Mouse (Mus musculus): ENCODE measurements around the gene Ooep.

Gene Ooep

DNA sequence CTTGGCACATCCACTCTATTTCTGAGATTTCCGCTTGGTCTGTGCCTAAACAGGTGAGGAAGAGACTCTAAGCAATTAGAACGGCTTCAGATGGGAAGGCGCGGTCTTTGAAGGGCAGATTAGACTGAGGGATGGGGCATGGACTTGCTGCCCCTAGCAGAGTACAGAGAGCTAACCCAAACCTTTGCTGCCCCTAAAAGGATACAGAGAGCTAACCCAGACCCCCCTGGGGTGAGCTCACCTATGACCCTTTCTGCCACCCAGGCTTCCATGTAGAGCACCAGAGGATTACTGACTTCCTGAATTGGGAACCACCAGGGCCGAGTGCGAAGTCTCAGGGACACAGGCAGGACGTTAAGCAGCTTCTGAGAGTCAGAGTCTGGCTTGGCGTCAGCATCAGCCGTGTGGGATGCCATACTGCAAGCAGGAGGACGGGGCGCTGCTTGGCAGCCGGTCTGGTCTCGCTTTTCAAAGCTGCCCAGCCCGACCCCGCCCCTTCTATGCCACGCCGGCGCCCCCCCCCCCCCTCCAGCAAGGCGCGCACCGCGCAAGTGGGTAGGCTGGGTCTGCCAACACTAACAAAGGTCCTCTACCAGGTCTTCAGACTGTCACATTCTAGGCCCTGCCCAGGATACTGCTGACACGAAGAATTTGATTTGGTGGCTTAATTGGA, at the start of gene Ooep:
Ooep (minus strand) TSS at position 613 of the 673 bp plus-strand sequence.
- DNase-seq (ENCODE audit: low spot score) = no peak

DNA sequence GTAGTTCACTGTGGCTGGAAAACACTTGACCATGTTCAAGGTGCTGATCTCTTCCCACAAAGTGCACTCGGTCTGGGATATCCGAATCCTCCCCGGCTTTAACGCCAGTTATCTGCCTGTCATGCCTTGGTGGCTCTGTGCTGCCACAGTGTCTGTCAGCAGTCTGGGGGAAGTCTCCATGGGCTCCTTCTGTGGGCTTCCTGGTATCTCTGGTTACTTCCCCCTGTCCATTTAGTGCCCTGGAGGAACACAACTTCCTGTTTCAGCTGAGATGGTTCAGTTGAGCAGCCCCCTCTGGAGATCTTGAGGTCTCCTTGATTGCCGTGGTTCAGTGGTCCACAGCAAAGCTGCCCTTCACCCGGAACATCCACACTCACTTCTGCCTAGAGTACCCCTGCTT, 49.7 kb upstream of the Ooep start:
- DNase-seq (ENCODE audit: low spot score) = no peak

DNA sequence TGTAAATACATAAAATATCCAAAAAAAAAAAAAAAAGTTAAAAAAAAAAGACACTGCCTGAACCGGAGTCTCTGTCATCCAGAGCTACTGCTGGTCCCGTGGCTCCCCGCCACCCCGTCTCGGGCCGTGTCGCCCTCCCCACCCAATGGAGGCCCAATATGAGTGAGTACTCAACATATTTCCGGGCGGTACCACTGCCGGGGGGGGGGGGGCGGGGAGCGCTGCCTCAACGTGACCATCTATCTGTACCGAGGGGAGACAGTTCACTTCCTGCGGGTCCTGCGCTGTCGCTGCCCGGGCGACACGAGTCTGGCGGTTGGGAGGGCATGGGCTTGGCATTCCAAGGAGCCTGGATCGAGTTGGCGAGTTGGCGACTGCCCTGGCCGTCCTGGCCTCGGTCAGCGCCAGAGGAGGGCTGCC, 48.8 kb upstream of the Ooep start:
- no peak for DNase-seq (ENCODE audit: low spot score)

DNA sequence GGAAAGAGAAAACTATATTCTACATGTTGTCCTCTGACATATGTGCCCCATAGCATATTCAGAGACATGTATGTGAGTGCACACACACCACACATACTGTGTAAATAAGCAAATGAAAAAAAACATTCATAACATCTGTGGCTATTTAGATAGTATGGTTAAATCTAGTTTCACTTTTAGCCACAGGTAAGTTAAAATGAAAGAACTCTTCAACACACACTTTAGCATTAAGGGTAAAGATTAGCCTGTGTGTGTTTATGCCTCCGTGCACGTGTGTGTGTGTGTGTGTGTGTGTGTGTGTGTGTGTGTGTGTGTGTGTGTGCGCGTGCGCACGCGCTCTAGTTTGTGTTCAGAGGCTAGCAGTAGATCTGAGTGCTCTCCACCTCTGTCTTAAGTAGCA, 23.1 kb upstream of the Ooep start:
- DNase-seq (ENCODE audit: low spot score) = no peak

DNA sequence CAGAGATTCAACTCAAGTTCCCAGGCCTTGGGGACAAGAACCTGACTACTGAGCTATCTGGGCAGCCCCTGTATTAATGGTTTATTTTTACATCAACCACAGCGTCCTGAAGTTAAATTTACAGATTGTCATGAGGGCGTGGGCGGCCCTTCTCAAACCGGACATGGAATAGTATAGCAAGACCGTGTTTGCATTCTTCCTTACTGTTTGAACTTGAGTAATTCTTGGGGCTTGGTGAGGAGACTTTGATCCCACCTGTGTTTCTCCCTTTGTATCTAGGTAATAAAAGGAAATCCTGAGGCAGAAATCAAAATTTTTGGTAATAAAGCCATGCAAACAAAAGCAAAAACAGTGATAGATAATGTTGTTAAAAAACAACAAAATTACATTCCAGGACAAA, 22.0 kb upstream of the Ooep start:
- no peak for DNase-seq (ENCODE audit: low spot score)

DNA sequence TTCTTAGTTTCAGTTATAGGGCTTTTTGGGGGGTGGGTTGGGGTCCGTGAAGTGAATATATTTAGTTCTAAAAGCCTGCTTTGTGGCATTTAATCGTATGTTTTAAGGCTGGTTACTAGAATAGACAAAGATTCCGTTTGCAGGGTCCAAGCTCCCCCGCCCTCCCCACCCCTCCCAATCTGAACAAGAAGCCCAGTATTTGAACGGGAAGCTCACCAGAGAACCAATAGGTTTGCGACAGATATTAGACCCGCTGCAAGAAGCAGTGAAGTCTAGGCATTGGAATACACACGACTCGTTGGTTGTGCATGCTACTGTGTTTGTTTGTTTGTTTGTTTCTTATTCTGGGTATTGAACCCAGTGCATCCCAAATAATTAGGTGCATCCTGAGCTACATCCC, 18.0 kb upstream of the Ooep start:
- DNase-seq (ENCODE audit: low spot score) = no peak

DNA sequence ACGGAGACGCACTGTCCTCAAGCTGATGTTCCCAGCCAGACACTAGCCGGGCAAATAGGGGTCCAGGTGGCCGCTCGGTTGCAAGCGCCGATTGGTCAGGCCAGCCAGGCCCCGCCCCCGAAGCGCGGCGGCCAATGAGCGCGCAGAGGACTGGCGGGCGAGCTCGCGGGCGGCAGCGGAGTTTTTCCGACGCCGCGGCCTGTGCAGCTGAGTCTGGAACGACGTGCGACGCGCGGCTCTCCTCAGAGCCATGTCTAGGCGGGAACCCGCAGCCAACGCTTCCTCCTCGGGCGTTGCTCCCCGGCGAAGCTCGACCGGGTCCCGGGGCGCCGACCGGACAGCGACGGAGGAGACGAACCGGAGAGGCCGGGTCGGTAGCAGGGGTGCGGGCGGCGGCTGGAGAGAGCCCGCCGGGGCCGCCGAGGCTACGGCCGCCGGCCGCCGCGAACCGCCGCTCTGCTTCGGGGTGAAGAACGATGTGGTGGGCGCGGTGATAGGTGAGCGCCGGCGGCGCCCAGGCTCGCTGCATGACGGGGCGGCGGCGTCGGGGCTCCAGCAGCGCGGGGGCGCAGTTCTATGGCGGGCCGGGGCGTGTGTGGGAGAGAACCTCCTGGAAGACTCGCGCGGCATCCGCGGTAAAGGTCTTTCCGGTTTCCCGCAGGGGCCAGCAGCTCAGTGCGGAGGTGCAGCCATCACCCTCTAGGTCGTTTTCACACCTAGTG, 17.3 kb upstream of the Ooep start, which contains the start of gene Ddx43:
Ddx43 (plus strand) TSS at position 148 of the 722 bp plus-strand sequence.
- DNase-seq (ENCODE audit: low spot score) = peak; percentile 94

DNA sequence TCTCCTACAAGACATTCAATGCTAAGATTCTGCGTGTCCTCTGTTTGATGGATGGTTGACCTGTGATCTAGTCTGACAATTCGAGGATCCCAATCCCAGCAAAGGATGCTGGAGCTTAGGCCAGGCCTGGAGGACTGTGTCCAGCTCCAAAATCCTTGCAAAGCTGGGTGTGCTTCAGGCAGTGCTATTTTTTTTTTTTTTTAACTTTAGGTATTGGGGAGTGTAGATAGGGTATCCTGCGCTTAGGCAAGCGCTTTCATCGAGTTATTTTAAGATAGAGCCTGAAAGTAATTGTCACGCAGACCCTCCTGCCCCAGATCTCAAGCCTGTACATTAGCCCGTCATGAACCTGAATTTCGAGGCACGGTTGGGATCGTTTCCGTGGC, 16.7 kb upstream of the Ooep start:
- DNase-seq (ENCODE audit: low spot score) = no peak

DNA sequence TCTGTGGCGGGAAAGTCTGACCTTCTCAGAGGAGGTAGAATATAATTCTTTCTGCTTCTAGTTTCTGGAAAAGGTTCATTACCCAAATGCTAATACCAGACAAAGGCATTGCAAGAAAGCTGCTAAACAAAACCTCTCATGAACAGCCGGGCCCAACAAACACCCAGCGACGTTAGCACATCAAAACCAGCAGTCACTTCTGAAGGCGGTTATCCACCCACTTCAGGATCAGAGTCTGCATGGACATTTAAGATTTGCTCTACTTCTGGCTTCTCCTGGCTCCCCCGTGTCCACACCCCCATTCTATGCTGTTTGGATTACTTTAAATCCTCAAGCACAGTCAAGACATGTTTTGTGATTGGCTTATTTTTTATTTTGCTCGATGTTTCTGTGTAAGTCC, 16.1 kb upstream of the Ooep start:
- no peak for DNase-seq (ENCODE audit: low spot score)

DNA sequence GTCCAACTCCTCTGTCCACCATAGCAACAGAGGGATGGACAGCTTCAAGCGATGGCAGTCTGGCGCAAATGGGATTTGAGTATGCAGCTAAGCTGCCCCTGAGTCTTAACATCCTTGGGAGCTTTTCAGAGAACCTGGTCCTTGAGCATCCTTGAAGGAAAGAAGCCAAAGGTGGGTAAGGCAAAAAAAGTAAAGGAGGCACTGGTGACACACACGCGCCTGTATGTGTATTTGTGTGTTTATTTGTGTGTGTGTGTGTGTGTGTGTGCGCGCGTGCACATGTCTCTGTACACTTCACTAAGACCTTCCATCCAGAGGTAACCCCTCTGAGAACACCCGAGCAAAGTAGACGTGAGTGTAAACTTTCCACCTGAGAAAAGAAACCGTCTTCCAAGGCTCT, 15.2 kb upstream of the Ooep start:
- no peak for DNase-seq (ENCODE audit: low spot score)

DNA sequence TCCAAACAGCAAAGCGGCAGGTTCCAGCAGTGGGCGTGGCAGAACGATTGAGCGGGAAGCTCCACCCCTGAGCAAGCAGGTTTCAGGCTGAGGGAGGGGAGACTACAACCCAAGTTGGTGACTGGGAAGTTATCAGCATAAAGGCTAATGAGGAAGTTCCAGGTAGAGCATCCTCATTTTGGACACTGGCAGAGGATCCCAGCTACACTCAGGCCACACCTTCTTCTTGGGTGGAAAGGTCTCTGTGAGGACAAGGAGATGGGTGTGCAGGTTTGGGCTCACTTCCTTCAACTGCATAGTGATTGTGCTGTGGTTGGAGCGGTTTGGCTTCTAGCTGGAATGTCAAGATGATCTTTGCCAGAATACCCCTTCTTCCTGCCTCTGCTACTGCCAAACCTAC, 11.5 kb upstream of the Ooep start:
- DNase-seq (ENCODE audit: low spot score) = no peak

DNA sequence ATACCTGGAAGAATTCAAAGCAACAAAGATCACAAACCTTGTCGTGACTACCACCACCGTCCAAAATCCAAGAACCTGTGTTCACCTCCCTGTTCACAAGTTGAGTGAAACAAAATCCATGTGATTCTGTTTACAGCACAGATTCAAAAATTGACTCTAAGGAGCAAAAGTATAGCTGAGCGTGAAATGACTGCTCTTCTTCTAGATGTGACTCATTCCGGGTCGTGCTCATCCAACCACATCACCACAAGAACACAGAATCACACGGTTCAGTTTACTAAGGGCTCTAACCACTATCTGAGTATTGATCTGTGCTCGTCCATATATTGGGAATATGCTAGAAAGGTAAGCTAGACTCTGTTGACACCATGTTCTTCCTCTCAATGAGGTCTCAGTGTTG, 8.4 kb upstream of the Ooep start:
- DNase-seq (ENCODE audit: low spot score) = no peak

DNA sequence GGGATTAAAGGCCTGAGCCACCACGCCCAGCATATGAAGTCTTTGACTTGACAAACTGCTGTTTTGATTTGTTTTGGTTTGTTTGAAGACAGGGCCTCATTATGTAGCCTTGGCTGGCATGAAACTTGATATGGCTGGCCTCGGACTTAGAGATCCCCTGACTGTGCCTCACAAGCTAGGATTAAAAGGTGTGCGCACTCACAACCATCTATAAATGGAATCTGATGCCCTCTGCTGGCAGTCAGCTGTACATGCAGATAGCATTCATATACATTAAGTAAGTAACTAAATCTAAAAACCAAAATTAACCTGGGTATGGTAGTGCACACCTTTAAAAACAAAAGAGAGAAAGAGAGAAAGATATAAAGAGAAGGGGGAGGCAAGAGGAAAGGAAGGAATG, 7.4 kb upstream of the Ooep start:
- no peak for DNase-seq (ENCODE audit: low spot score)

DNA sequence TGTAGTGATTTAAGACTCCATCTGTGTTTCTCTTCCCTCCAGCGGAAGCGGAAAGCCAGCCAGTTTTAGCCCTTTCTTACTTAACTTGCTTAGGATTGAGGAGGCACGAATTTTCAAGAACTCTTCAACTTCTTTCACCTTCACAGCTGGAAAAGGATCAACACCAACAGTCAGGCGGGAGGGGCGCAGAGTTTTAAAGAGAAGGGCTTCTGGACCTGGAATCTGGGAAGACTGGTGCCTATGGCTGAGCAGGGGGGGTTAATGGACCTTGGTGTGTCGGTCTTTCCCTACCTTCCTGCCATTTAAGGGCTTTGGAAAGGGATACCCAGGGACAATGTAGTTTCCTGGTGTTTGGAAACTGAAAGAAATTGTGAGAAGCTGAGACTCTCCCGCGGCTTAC, 979 bp downstream of the Ooep start:
- DNase-seq (ENCODE audit: low spot score) = no peak

DNA sequence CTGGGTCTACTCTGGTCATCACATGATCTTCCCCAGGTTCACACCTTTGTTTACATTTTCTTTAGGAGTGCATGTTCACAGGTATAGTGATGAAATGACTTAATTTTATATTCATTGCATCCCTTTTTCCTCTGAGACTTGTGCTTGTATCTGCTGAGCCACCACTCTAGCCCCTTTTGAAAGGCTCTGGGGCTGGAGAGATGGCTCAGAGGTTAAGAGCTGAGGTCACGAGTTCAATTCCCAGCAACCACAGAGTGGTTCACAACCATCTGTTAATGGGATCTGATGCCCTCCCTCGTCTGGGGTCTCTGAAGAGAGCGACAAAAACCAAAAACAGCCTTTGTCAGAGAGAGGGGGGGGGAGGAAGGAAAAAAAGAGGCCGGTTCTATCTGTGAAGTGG, 3.0 kb downstream of the Ooep start:
- DNase-seq (ENCODE audit: low spot score) = no peak

DNA sequence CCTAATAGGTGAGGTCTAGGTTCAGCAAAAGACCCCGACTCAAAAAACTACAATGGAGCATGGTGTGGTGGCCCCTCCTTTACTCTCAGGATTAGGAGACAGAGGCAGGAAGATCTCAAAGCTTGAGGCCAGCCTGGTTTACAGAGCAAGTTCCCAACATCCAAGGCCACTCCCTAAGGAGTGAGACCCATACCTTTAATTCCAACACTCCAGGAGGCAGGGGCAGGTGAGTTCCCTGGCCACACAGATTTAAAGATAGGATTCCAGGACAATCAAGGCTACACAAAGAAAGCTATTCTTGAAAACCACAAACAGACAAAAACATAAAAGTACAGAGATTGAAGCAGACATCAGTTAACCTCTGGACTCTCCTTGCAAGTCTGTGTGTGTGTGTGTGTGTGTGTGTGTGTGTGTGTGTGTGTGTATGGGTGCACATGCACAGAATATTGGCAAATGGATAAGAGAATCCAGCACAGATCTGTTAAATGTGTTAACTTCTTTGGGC, 3.6 kb downstream of the Ooep start:
- no peak for DNase-seq (ENCODE audit: low spot score)

DNA sequence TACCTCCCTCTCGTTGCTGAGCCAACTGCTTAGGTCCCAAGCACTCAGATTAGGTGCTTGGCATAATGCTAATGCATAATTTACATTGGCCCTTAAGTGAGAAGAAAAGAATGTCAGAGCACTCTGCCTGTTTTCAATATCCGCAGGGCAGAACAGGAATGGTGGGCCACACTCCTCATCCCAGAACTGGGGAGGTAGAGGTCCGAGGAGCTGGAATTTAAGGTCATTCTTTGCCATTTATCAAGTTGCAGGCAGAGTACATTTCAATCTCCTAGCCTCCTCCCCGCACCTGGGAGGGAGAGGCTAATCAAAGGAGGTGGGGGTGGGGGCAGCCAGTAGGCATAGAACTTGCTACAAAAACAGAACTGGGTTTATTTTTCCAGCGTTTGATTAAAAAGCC, 4.1 kb downstream of the Ooep start:
- no peak for DNase-seq (ENCODE audit: low spot score)

DNA sequence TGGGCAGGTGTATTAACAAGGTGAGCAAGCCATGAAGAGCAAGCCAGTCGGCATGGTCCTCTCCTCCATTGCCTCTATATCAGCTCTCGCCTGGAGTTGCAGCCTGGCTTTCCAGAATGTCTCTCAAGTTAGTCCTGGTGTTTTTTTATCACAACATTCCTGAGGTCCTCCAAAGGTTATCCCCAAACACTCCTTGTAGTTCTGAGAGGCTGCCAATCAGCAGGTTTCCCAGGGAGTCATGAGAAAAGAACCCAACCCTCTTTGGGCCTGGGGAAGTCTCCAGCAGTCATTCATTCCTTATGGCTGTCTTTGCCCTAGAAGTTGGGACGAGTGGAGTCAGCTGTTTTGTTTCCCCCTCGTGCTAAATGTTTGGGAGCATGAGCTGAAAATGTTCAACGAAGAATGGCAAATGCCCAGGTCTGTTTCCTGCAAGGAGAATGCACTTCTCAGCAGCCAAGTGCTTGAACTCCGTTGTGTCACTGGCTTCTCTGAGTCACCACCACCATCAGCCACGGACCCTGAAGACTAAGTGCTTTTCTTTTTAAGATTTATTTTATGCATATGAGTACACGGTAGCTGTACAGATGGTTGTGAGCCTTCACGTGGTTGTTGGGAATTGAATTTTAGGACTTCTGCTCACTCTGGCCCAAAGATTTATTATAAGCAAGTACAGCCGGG, 5.6 kb downstream of the Ooep start:
- DNase-seq (ENCODE audit: low spot score) = no peak

DNA sequence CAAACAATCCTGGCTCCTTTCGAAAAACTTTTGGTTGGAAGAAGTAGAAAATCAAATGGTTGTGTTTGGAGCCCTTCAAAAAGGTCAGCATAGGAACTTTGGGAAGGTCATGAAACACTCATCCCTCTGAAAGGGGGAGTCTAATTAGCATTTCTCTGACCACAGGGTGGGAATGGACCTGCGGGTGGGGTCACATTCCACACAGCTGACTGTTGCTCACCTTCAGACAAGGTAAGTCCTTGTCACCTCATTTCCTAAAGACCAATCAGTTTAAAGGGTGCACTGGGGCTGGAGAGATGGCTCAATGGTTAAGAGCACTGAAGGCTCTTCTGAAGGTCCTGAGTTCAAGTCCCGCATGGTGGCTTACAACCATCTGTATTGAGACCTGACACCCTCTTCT, 7.1 kb downstream of the Ooep start:
- DNase-seq (ENCODE audit: low spot score) = no peak

DNA sequence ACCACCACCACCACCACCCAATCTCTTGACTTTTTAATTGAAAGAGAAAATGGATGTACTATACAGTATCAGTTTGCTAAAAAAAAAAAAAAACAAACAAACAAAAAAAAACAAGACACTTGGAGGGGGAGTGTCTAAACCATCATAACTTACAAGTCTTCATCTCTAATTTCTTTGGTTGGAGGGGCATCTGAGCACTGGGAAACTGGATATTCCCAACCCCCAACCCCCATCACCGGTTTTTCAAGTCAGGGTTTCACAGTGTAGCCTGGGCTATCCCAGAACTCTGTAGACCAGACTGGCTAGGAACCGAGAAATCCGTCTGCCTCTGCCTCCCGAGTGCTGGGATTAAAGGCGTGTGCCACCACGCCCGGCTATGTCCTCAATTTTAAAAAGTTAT, 8.7 kb downstream of the Ooep start:
- no peak for DNase-seq (ENCODE audit: low spot score)

DNA sequence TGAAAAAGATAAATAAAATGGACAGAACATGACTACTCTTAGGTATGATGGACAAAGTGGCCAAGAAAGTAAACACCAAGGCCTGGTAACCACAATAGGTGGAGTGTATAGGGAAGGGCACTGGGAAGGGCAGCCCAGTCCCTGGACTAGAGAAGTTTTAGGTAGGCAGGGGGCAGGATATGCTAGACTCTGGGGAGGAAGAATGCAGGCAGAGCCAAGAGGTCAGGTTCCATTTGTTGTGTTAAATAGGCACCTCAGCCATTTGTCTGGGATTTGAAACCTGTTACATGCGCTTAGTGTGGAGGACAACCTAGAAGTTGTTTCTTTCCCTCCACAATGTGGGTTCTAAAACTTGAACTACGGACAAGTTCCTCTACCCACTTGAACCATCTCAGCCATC, 9.2 kb downstream of the Ooep start:
- DNase-seq (ENCODE audit: low spot score) = no peak

DNA sequence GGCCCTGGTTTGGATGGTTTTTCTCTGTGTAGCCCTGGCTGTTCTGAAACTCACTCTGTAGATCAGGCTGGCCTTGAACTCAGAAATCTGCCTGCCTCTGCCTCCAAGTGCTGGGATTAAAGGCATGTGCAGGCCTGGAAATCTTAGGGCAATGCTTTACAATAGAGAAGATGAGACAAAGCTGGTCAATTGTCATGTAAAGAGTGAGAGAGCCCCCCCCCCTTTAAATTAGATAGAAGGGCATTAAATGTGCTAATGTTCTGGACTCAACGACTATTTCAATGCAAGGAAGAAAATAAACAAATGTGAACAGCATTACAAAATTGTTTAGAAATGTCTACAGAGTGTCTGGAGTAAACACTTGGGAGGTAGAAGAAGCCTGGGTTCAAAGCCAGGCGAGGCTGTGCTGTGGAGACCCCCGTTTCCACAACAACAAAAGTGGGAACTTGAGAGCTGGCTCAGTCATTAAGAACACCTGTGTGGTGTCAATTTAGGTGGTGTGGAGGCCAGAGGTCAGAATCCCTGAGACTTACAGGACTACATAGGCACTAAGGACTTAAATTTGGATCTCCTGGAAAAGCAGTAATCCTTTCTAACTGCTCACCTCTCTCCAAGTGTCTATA, 9.7 kb downstream of the Ooep start:
- DNase-seq (ENCODE audit: low spot score) = no peak

DNA sequence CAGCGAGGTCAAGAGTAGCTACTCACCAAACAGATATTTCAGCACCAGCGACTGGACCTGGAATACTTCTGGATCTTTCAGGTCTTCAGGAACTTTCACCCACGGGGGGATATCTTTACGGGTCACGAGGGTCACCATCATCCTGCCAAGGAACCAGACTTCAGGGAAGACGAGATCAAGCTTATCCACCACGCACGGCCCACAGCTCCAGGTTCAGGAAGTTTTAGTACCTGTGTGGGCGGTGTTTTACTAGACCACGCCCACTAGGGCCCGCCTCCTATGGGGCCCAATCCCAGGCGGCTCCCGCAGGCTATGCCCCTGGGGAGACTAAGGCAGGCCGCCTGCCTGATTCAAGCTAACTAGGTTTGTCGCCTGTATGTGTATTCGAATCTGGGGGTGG, 10.6 kb downstream of the Ooep start, which contains the start of gene Dppa5a:
Dppa5a (minus strand) TSS at position 219 of the 400 bp plus-strand sequence.
- DNase-seq (ENCODE audit: low spot score) = peak; percentile 59
